Mouse (Mus musculus) ES-E14 (cell line): Measurements from ENCODE around the gene Tgfb1. TPM values are rescaled to one million over a fixed set of nuclear protein-coding genes. Genes with fewer than 3 reads are reported as not detected.
A peak's percentile ranks its signal among the peaks of the same experiment; 100 is the strongest.

Experiments used
- DNase-seq: peaks from one replicate; pipeline ENCODE4 v3.0.0-alpha.2; 2013; ENCODE audit warnings: low read depth, low spot score
- H3K27ac ChIP-seq: 2 replicates; pipeline ENCODE4 v1.5.1; 2012; ENCODE audit warnings: low read depth, mild to moderate bottlenecking, low read length, moderate library complexity, mixed read lengths; ENCODE audit not compliant: poor library complexity, insufficient read depth, severe bottlenecking
- H3K36me3 ChIP-seq: 2 replicates; pipeline ENCODE4 v1.6.1; 2012; ENCODE audit warnings: mild to moderate bottlenecking, low read length, moderate library complexity, mixed read lengths; ENCODE audit not compliant: control insufficient read depth, poor library complexity, insufficient read depth, severe bottlenecking
- H3K4me1 ChIP-seq, 2 experiments: fragments of 150-350 bp in 1 of 2; sonication (generic) in 1 of 2; 2 replicates each; pipeline ENCODE4 v1.6.1; 2012; ENCODE audit warnings: low read length in 2 of 2, mild to moderate bottlenecking in 1 of 2, mixed read lengths in 1 of 2; ENCODE audit not compliant: control insufficient read depth in 2 of 2, insufficient read depth in 2 of 2, poor library complexity in 1 of 2
- H3K4me3 ChIP-seq, 2 experiments: fragments of 150-350 bp in 1 of 2; sonication (generic) in 1 of 2; 2 replicates each; pipeline ENCODE4 v1.5.1; 2012; ENCODE audit warnings: low read length in 2 of 2, low read depth in 1 of 2, mild to moderate bottlenecking in 1 of 2, mixed read lengths in 1 of 2; ENCODE audit not compliant: insufficient read depth in 1 of 2, poor library complexity in 1 of 2, severe bottlenecking in 1 of 2
- H3K9ac ChIP-seq: 2 replicates; pipeline ENCODE4 v1.6.1; 2012; ENCODE audit warnings: low read depth, mild to moderate bottlenecking, low read length, mixed read lengths; ENCODE audit not compliant: poor library complexity, insufficient read depth, severe bottlenecking
- H3K9me3 ChIP-seq: fragments of 150-350 bp; sonication (generic); 2 replicates; pipeline ENCODE4 v1.6.1; 2012; ENCODE audit warnings: low read depth, mild to moderate bottlenecking, low read length; ENCODE audit not compliant: control insufficient read depth, insufficient read depth
- CHD2 ChIP-seq: IDR thresholded peaks from 2 replicates; pipeline ENCODE4 v1.6.1; 2014; ENCODE audit warnings: mild to moderate bottlenecking, low read depth, low read length, inconsistent platforms
- HCFC1 ChIP-seq: IDR thresholded peaks from 2 replicates; pipeline ENCODE4 v1.6.1; 2012; ENCODE audit warnings: low read length, inconsistent platforms, borderline replicate concordance; ENCODE audit not compliant: insufficient read depth
- MAFK ChIP-seq: IDR thresholded peaks from 2 replicates; pipeline ENCODE4 v1.6.1; 2014; ENCODE audit warnings: mild to moderate bottlenecking, low read depth, low read length, inconsistent platforms; ENCODE audit not compliant: insufficient read depth
- ZC3H11A ChIP-seq: IDR thresholded peaks from 2 replicates; pipeline ENCODE4 v1.6.1; 2012; ENCODE audit warnings: low read depth, mild to moderate bottlenecking, inconsistent platforms, low read length, borderline replicate concordance
- ZNF384 ChIP-seq: IDR thresholded peaks from 2 replicates; pipeline ENCODE4 v1.6.1; 2012; ENCODE audit warnings: low read depth, low read length, inconsistent platforms
- in situ Hi-C, 2 experiments: fragments of 600-800 bp; cut with MboI; formaldehyde crosslinking; loops; one replicate each; pipeline ENCODE4 v1.15.1; 2025; ENCODE audit warnings: low sequenced_read_pairs in 2 of 2, inconsistent platforms in 1 of 2; ENCODE audit not compliant: unreplicated experiment in 2 of 2
- total RNA-seq: library from RNA; depleted of rRNA; stranded (reverse); fragments of 300-350 nt; gene quantifications from 2 replicates; pipeline ENCODE4 v1.2.3, GENCODE M21; 2012; rRNA removed

Tgfb1 gene
- total RNA-seq, 1 experiment, result 7.1 TPM

GRCm38 (mm10) chr7:25753643-25754438 lies 67.0 kb downstream of the Tgfb1 start:
- peak overlapping the region; percentile 100 for H3K9ac ChIP-seq
- DNase-seq, result no peak
- H3K4me1 ChIP-seq, result peaks cover 2 to 4% of the 10 kb centered on the region in 2 experiments; a peak in 1 of 4 replicates
- H3K9me3 ChIP-seq, result no peaks in the 10 kb centered on the region
- TF ChIP-seq HCFC1, result no peak
- peaks cover 13% of the 10 kb centered on the region for H3K36me3 ChIP-seq
- in situ Hi-C loops, result loop anchor here in 1 of 2 experiments (10.0 kb wide), 1 partner anchor 51 kb away; no protein-coding TSS in a partner anchor
- H3K27ac ChIP-seq, result peak overlapping the region; percentile 92
- H3K4me3 ChIP-seq, result peak overlapping the region; percentile 95 to 97

DNA sequence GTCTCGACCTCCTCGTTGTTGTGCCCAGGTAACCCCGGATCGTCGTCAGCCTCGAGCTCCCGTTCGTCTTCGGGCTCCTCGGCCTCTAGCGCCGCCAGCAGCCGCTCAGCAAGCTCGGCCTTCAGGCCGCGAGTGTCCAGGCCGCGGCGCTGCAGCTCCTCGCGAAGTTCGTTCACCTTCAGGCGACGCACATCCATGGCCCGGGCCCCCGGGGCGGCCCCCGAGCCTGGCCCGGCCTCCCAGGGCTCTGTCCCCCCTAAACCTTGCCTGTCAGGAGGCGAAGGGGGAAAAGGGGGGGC lies 67.6 kb downstream of the Tgfb1 start:
- Histone ChIP-seq H3K9ac (peak overlapping the region; percentile 100), H3K36me3 (peaks cover 8% of the 10 kb centered on the region), H3K9me3 (no peaks in the 10 kb centered on the region), H3K4me1 (peaks cover 2 to 4% of the 10 kb centered on the region in 2 experiments; a peak in 1 of 4 replicates), H3K27ac (peak overlapping the region; percentile 92), H3K4me3 (peak overlapping the region; percentile 95 to 97)
- DNase-seq, result no peak
- in situ Hi-C loops, result loop anchor here in 1 of 2 experiments (10.0 kb wide), 1 partner anchor 50 kb away; no protein-coding TSS in a partner anchor
- TF ChIP-seq MAFK (no peak), HCFC1 (no peak), ZNF384 (no peak), ZC3H11A (no peak), CHD2 (no peak)

Other genes with a start within 250 kb of the Tgfb1 start
- 5.6 and 16.0 TPM in 2 replicates for gene Ceacam1, start 209.4 kb upstream of the Tgfb1 start, total RNA-seq
- 0.31 and 0.53 TPM in 2 replicates for gene Ceacam2, start 147.1 kb upstream of the Tgfb1 start, total RNA-seq
- gene Erich4, start 71.1 kb upstream of the Tgfb1 start, total RNA-seq, result not detected in 2 replicates
- gene Dmac2, start 67.6 kb upstream of the Tgfb1 start, total RNA-seq, result 30.0 and 39.3 TPM in 2 replicates
- gene B3gnt8, start 60.3 kb upstream of the Tgfb1 start, total RNA-seq, result 1.7 and 2.3 TPM in 2 replicates
- gene Bckdha, start 28.0 kb upstream of the Tgfb1 start, total RNA-seq, result 96.0 and 116 TPM in 2 replicates
- 170 and 182 TPM in 2 replicates for gene Exosc5, start 27.8 kb upstream of the Tgfb1 start, total RNA-seq
- gene Tmem91, start 11.8 kb upstream of the Tgfb1 start, total RNA-seq, result 0.94 and 2.6 TPM in 2 replicates
- gene B9d2, start 6.2 kb upstream of the Tgfb1 start, total RNA-seq, result 4.1 and 5.5 TPM in 2 replicates
- 20.3 and 21.7 TPM in 2 replicates for gene Ccdc97, start 32.1 kb downstream of the Tgfb1 start, total RNA-seq
- 67.1 and 69.0 TPM in 2 replicates for gene Hnrnpul1, start 67.8 kb downstream of the Tgfb1 start, total RNA-seq
- 27.1 and 56.5 TPM in 2 replicates for gene Axl, start 101.7 kb downstream of the Tgfb1 start, total RNA-seq
- 11.2 and 12.9 TPM in 2 replicates for gene Cyp2s1, start 129.9 kb downstream of the Tgfb1 start, total RNA-seq
- gene Cyp2b10, start 210.6 kb downstream of the Tgfb1 start, total RNA-seq, result not detected in 2 replicates